Mouse (Mus musculus) retina, postnatal 7 days (tissue): ENCODE results near the gene Fbxo39.

ENCODE experiments used
- DNase-seq: peaks from one replicate; pipeline ENCODE4 v3.0.0-alpha.2; 2012; ENCODE audit warnings: low read depth, low spot score

Fbxo39 gene

GRCm38 (mm10) chr11:72314151-72314895 lies at the start of gene Fbxo39:
Fbxo39 (plus strand) TSS chr11:72314444.
- no peak for DNase-seq

GRCm38 (mm10) chr11:72265483-72265882 lies 48.8 kb upstream of the Fbxo39 start:
- no peak for DNase-seq

DNA sequence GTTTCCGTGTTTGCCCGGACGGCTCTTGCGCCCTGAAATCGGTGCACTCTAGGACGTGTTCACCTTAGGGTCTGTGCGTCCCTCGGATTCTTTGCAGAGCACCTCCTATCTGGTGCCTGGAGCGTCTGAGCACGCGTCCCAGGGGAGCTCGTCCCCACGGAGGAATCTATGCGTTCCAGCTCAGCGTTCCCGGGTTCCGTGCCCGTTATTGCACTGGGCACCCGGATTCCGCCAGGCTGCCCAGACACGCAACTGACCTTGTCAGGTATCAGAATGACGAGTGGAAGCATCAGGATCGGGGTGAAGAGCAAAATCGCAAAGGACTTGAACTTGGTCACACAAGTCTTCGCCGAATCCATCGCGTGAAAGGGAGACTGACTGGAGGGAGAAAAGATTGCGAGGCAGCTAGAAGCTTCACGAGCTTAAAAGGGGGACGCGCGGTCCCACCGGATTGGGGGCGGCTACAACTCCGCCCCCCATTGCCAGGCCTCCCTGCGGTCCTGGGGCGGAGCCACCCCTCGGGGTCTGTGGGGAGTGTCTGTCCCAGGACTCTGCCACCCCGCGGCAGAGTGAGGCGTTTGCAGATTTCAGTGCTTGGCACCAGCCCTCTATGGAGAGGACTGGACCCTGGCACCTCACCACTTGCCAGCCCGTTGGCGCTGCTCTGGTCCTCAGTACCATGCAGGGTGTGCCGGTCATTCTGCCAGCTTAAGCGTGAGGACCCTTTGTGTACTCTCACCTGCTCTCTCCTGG lies 47.9 kb upstream of the Fbxo39 start:
- peak; percentile 49 for DNase-seq

DNA sequence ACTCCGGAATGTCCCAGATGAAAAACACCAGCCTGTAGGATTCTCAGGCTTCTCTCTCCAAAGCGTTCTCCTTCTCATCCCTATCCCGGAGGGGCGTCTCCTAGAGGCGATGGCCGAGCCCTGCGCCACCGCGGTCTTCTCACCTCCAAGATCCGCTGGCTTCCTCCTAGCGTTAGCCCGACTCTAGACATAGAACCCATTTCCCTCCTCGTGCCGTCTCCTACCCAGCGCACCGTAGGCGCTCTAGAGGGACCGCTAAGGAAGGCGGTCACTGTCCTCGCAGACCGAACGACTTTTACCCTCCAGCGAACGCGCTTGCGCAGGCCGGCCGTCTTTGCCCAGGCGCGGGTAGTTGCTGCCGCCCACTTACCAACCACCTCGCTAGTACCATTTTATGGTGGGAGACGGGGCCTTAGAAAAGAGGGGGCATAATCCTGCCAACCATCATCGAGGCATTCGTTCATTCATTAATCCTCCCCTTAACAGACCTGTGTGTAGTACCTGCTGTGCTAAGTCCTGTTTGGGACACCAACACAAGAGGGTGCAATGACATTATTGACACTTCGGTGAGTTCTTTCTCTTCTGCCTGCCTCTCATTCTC lies 47.2 kb upstream of the Fbxo39 start, which contains the start of gene Slc13a5:
Slc13a5 (minus strand) TSS at position 263 of the 601 bp plus-strand sequence.
- DNase-seq = peak; percentile 16

DNA sequence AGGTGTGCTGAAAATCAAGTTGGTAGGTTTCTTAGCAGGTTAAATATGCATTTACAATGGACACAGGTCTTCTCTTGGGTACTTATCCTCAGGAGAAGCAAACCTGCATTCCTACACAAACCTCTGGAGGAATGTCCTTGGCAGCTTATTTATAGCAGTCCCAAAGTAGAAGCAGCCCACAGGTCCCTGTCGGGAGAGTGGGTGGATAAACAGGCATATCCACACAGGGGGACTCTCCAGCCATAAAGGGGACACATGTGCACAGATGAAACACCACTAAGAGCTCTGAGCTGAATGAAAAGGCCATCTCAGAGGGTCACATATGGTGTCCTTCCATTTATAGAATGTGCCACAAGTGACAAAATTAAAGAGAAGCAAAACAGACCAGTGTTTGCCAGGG lies 42.5 kb upstream of the Fbxo39 start:
- DNase-seq = no peak

DNA sequence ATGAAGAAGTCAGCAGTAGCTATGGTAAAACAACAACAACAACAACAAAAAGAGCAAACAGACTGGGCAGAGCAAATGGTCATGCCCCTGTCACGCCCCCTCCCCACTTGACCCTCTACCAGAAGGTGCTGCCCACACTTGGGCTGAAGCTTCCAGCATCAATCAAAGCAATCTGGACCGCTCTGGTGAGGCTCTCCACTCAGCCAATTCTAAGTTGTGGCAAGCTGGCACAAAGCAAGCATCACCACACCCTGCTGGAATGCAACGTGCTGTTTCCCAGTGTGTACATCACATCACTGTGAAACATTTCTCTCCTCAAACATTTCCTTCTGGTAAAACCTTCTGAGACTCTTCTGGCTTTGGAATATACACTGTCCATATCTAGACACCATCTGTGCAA lies 40.9 kb upstream of the Fbxo39 start:
- no peak for DNase-seq

- no peak for DNase-seq
Measured at GRCm38 (mm10) chr11:72281143-72281851, 32.9 kb upstream of the Fbxo39 start.

DNA sequence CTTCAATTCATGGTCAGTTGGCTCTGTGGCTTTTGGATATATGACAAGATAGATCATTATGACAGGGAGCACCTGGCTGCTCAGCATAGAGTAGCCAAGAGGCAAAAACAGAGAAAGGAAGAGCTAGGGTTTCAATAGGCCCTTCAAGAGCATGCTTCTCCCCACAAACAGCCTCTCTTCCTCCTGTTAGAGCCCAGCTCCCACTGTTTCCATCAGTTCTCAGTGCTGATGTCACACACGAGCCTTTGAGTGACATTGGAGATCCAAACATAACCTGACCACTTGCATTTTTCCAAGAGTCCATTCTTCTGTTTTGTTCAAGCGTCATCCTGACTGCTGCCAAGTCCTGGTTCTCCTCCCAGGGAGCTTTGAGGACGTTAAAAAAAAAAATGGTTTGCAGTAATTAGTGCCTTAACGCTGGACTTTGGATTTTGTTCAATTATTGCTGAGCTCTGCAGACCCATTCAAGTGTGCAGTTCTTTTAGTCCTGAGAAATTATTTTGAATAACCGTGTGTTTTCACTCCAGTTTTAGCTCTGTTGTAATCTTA lies 32.3 kb upstream of the Fbxo39 start:
- no peak for DNase-seq

DNA sequence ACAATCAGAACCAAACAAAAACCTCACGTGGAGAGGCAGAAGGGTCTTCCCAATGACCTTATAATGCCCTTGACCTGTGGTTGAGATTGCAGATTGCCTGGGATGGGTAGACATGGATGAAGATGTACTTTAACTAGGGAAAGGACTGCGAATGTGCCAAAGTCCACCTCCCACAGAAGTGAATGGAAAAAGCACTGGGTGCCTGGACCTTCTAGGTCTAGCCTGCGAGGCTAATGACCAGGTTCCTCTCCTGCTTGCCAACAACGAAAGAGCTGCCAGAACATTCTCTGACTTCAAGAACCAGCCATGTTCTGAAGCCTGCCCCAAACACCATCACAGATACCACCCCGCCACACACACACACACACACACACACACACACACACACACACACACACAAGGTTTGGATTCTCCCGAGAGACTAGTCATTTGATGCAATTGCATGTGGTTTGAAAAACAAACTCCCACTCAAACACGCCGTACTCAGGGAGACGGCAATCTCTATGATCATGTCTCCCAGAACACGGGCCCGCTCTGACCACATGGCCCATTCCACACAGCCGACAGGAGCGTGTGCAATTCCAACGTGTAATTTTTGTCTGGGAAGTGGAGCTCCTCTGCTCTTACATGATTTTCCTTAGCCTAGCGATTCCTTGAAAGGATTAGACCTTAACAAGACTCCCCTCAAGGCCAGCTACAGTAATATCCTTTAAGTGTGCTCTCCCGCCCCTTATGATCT lies 30.6 kb upstream of the Fbxo39 start:
- DNase-seq = no peak

GRCm38 (mm10) chr11:72284532-72285182 lies 29.6 kb upstream of the Fbxo39 start:
- no peak for DNase-seq

DNA sequence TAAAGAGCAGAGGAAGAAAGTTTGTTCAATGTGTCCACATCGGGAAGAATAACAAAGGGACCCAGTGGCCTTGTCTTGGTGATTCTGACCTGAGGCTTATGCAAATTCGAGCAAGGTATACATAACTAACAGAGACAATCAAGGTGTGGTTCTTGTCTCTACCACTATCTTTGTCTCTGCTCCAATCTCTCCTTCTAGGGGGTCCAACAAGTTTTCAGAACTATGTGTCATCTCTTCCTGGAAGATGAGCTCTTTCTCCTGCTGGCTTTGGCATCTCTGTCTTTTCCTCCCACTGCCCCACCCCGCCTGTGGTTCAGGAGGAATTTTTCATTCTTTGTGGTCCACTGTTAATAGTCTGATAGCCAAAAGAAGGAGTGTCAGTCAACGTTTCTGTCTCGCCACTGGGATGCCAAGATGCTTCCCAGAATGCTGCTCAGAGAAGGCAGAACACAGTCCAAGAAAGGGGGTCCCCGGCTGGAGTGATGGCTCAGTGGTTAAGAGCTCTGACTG lies 28.2 kb upstream of the Fbxo39 start:
- DNase-seq = no peak

DNA sequence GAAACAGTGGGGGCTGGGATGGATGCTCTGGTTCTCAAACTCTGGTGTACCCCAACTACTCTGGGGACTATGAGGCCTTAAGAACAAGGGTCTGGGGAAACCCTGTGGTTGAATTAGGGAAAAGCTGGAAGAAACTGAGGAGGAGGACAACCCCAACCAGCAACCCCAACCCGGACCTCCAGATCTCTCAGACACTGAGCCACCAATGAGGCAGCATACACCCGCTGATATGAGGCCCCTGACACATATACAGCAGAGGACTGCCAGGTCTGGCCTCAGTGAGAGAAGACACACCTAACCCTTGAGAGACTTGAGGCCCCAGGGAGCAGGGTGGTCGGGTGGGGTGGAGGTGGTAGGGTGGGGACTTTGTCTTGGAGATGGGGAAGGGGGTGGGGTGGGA lies 27.6 kb upstream of the Fbxo39 start:
- no peak for DNase-seq

DNA sequence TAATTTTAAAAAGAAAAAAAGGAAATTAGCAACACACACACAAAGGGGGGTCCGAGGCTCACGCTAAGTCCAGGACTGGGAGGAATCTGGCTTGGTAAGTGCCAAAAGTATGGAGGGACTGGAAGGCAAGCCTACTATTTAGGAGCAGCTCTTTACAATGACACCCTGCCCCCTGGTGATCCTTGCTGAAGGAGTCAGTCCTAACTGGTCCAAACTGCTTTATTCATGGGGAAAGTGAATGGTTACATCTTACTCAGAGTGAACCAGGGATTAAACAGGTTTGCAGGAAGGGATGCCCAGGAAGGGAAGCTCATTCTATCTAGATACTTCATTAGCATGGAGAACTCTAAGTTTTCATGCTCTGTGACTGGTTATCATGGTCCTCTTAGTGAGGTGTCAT lies 27.1 kb upstream of the Fbxo39 start:
- no peak for DNase-seq

- no peak for DNase-seq
Measured at GRCm38 (mm10) chr11:72287543-72287942, 26.7 kb upstream of the Fbxo39 start.

DNA sequence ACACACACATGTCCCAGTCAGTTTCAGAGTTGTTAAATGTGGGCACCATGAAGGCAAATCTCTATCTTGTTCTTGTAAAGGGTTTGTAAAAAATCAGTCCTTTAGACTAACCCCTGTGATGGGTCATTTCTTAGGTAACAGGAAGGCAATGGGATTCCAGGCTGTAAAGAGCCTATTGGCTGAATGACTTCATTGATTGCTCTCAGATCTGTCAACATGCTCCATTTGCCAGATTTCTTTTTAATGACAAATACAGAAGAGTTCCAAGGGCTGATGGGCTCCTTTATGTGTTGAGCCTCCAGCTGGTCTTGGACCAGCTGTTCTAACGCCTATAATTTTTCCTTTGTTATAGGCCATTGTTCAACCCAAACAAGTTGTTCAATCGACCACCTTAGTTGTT lies 21.1 kb upstream of the Fbxo39 start:
- no peak for DNase-seq

DNA sequence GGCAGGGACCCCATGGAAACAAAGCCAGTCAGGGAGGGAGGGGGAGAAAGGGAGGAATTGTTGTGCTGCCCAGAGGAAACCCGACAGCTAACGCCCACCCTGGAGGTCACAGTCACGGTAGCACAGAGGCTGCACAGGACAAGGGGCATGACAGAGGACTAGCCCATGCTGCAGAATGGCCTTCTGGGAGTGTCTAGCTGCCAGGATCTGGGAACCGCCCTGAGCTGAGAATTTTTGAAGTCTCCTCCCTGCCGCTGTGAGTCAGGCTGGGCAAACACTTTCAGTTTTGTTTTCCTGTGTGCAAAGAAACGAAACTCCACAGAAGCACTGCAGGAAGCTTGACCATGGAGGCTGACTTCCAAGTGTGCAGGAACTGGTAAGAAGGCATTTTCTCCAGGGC lies 12.9 kb upstream of the Fbxo39 start, which contains the start of gene Xaf1:
Xaf1 (plus strand) TSS at position 296 of the 400 bp plus-strand sequence.
- no peak for DNase-seq

DNA sequence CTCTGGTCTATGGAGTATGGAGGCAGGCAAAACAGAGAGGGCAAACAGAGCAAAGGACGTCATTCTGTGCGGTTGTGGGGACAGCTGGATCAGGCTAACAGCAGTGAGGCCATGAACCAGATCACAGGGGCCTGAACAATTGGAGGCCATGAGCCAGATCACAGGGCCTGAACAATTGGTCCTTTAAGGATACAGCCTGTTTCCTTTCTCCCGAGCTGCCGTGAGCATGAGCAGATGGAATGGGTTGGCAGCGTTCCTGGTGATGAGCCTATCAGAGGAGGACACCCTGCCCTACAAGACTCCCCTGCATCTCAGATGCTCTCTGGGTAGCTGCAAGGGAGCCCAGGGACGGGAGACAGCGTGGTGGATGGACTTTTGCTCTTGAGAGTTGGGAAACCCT lies 12.0 kb upstream of the Fbxo39 start:
- no peak for DNase-seq

DNA sequence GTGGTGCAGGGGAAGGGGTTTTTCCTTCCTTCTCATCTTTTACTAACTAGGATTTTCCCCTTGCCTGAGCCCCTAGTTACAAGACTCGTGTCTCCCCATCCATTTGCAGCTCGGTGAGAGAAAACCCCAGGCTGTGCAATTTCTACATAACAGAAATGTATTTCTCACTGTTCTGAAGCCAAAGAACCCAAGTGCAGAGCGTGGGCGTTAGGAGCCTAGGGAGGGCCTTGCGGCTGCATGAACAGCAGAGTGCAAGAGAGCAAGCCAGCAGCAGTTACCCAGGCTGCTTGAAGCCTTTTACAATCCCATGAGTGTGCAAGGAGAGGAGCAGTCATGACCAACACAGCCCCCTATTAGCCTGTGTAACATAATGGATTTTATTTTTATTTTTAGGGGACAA lies 6.8 kb upstream of the Fbxo39 start:
- no peak for DNase-seq

- DNase-seq = no peak
Measured at GRCm38 (mm10) chr11:72308982-72309381, 5.3 kb upstream of the Fbxo39 start.

DNA sequence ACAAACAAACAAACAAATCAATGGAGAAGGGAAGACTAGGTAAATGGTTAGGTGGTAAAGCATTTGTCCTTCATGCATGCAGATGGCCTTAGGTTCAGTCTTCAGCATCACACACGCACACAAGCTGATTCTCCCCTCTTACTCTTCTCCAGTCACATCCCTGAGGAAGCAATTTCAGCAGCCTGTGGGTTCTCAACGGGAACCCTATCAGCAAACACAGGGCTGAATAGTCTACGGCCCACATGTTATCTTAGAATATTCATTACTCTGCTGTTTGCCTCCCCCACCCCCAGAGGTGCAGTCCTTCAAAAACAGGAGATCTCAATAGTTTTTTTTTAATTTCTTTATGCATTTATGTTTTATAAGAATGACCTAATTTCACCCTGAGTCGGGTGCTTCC lies 3.8 kb upstream of the Fbxo39 start:
- no peak for DNase-seq
